Comparison of ENCODE assay signal across 8 mouse cellular contexts in the genomic region with DNA sequence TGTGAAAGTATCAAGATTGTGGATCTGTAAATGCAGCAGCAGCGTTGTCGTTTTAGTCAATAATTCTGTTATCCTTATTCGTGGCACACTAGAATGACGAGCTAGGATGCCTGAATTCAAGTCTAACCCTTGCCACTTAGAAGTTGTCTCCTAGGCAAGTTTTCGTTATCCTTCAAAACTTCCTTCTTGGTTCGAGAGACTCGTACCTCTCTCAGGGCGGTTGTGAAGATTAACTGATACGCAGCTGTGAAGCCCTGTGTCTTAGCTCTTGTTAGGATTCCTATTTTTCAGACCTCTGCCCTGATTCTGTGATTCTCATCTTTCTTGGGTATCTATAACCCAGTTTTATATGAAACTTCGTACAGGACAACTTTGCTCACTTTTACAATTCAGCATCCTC. TPM values are rescaled to one million over a fixed set of nuclear protein-coding genes. Genes with fewer than 3 reads are reported as not detected.
DNase-seq lines count a peak whose midpoint lies in the region; ATAC-seq and TF ChIP-seq lines count a peak whose summit lies in the region.

No protein-coding gene starts in this region.

- H3K4me2 ChIP-seq in kidney, postnatal 0 days (ENCODE audit: low read length), result peak overlapping the region; percentile 95
- 0 out of 2 replicates have a peak overlapping the region, but pooled peaks have one; percentile 0 for H3K4me2 ChIP-seq in embryonic facial prominence, embryonic 11.5 days (ENCODE audit: low read depth, low read length)
- peak overlapping the region; percentile 95 for H3K4me2 ChIP-seq in hindbrain, embryonic 16.5 days (ENCODE audit: low read length)
- H3K4me2 ChIP-seq in midbrain, embryonic 16.5 days (ENCODE audit: low read length), result peak overlapping the region; percentile 86

- no peaks in the 10 kb centered on the region for H3K9me3 ChIP-seq in kidney, postnatal 0 days (replicated peaks; ENCODE audit: low read length)
- no peaks in the 10 kb centered on the region for H3K9me3 ChIP-seq in embryonic facial prominence, embryonic 11.5 days (replicated peaks; ENCODE audit: control insufficient read depth, low read length)
- H3K9me3 ChIP-seq in hindbrain, embryonic 16.5 days (ENCODE audit: control insufficient read depth, low read length), result no peaks in the 10 kb centered on the region
- H3K9me3 ChIP-seq in midbrain, embryonic 16.5 days (replicated peaks; ENCODE audit: control insufficient read depth, low read length, poor library complexity, severe bottlenecking), result no peaks in the 10 kb centered on the region

- H3K27ac ChIP-seq in kidney, postnatal 0 days, result no peak overlapping the region
- H3K27ac ChIP-seq in embryonic facial prominence, embryonic 11.5 days (replicated peaks; ENCODE audit: low read depth, low read length), result no peak overlapping the region
- H3K27ac ChIP-seq in hindbrain, embryonic 16.5 days (ENCODE audit: low read depth, low read length), result no peak overlapping the region
- no peak overlapping the region for H3K27ac ChIP-seq in midbrain, embryonic 16.5 days (ENCODE audit: low read length)

- TF ChIP-seq CTCF in kidney, postnatal 0 days (IDR thresholded peaks at IDR 0.05; ENCODE audit: low read depth), result no peak

- no peak for ATAC-seq in kidney, postnatal 0 days (replicated peaks; ENCODE audit: low FRiP score, low read depth)
- no peak for ATAC-seq in embryonic facial prominence, embryonic 11.5 days (replicated peaks; ENCODE audit: insufficient number of reproducible peaks, low FRiP score, low TSS enrichment, low read depth)
- no peak for ATAC-seq in hindbrain, embryonic 16.5 days
- no peak for ATAC-seq in midbrain, embryonic 16.5 days

- H3K9ac ChIP-seq in kidney, postnatal 0 days (ENCODE audit: low read depth, low read length), result 0 out of 2 replicates have a peak overlapping the region, but pooled peaks have one; percentile 36
- H3K9ac ChIP-seq in embryonic facial prominence, embryonic 11.5 days (replicated peaks; ENCODE audit: low read length), result no peak overlapping the region
- H3K9ac ChIP-seq in hindbrain, embryonic 16.5 days (ENCODE audit: low read depth, low read length), result no peak overlapping the region
- H3K9ac ChIP-seq in midbrain, embryonic 16.5 days (ENCODE audit: low read depth, low read length), result no peak overlapping the region

- WGBS in kidney, postnatal 0 days, result 47% methylated on average over 10 of the region's 10 CpGs
- WGBS in embryonic facial prominence, embryonic 11.5 days, result 61% methylated on average over 10 of the region's 10 CpGs
- 69% methylated on average over 10 of the region's 10 CpGs for WGBS in hindbrain, embryonic 16.5 days
- 61% methylated on average over 10 of the region's 10 CpGs for whole genome bisulfite sequencing in midbrain, embryonic 16.5 days

- no peaks in the 10 kb centered on the region for H3K27me3 ChIP-seq in kidney, postnatal 0 days (ENCODE audit: insufficient read depth, low read length)
- H3K27me3 ChIP-seq in embryonic facial prominence, embryonic 11.5 days (ENCODE audit: control insufficient read depth, insufficient read depth, low read length), result no peaks in the 10 kb centered on the region
- no peaks in the 10 kb centered on the region for H3K27me3 ChIP-seq in hindbrain, embryonic 16.5 days (replicated peaks; ENCODE audit: control insufficient read depth, insufficient read depth, low read length)
- no peaks in the 10 kb centered on the region for H3K27me3 ChIP-seq in midbrain, embryonic 16.5 days (ENCODE audit: control insufficient read depth, insufficient read depth, low read depth, low read length)

- DNase-seq in kidney, postnatal 0 days (ENCODE audit: low spot score), result no peak
- DNase-seq in kidney, postnatal 10 days, result no peak
- no peak for DNase-seq in embryonic facial prominence, embryonic 11.5 days (ENCODE audit: low spot score)
- no peak for DNase-seq in gastrocnemius, postnatal 25 days
- DNase-seq in layer of hippocampus, postnatal 10 days (ENCODE audit: low spot score in 2 of 2), result no peak
- DNase-seq in thymus, postnatal 14 days, result no peak

- no peaks in the 10 kb centered on the region for H3K4me1 ChIP-seq in kidney, postnatal 0 days (replicated peaks; ENCODE audit: insufficient read depth, low read length)
- no peaks in the 10 kb centered on the region; the same call in 1 of the 2 replicates for H3K4me1 ChIP-seq in embryonic facial prominence, embryonic 11.5 days (ENCODE audit: control insufficient read depth, insufficient read depth, low read length)
- peaks cover 17% of the 10 kb centered on the region for H3K4me1 ChIP-seq in hindbrain, embryonic 16.5 days (ENCODE audit: control insufficient read depth, insufficient read depth, low read depth, low read length)
- H3K4me1 ChIP-seq in midbrain, embryonic 16.5 days (ENCODE audit: control insufficient read depth, insufficient read depth, low read length), result peaks cover 34% of the 10 kb centered on the region

- peak overlapping the region; percentile 77 for H3K4me3 ChIP-seq in kidney, postnatal 0 days (replicated peaks; ENCODE audit: low read depth, low read length)
- peak overlapping the region; percentile 86 for H3K4me3 ChIP-seq in embryonic facial prominence, embryonic 11.5 days (ENCODE audit: low read depth, low read length)
- H3K4me3 ChIP-seq in hindbrain, embryonic 16.5 days (ENCODE audit: low read length), result peak overlapping the region; percentile 70
- peak overlapping the region; percentile 77 for H3K4me3 ChIP-seq in midbrain, embryonic 16.5 days (ENCODE audit: low read depth, low read length)

- H3K36me3 ChIP-seq in kidney, postnatal 0 days (ENCODE audit: insufficient read depth, low read length), result peaks cover 5% of the 10 kb centered on the region; the same call in 1 of the 2 replicates
- no peaks in the 10 kb centered on the region for H3K36me3 ChIP-seq in embryonic facial prominence, embryonic 11.5 days (replicated peaks; ENCODE audit: control insufficient read depth, insufficient read depth, low read depth, low read length)
- H3K36me3 ChIP-seq in hindbrain, embryonic 16.5 days (ENCODE audit: control insufficient read depth, insufficient read depth, low read length), result 0 out of 2 replicates have a peak, but pooled peaks cover 6% of the 10 kb centered on the region
- no peaks in the 10 kb centered on the region for H3K36me3 ChIP-seq in midbrain, embryonic 16.5 days (ENCODE audit: control insufficient read depth, insufficient read depth, low read length)

RNA-seq across cellular contexts. Expression of a gene that starts 0.8 kb away (rescaled TPM):
- 22.4 and 24.5 TPM in 2 replicates for polyA plus RNA-seq in kidney, postnatal 0 days (2015; fragmentation: Nextera tagmentation; extraction: Ambion mirVana)
- 22.4 and 26.6 TPM in 2 replicates for polyA plus RNA-seq in embryonic facial prominence, embryonic 11.5 days (2014; fragmentation: Nextera tagmentation; extraction: Ambion mirVana)
- polyA plus RNA-seq in hindbrain, embryonic 16.5 days (2015; fragmentation: Nextera tagmentation; extraction: Ambion mirVana), result 36.7 and 37.1 TPM in 2 replicates
- 42.1 and 43.6 TPM in 2 replicates for polyA plus RNA-seq in midbrain, embryonic 16.5 days (2015; fragmentation: Nextera tagmentation; extraction: Ambion mirVana)
- 10 to 100 TPM; 16.0 to 16.2 TPM for total RNA-seq in gastrocnemius, postnatal 25 days (2021)
- total RNA-seq in layer of hippocampus, postnatal 10 days (2021), result 10 to 100 TPM; 48.1 to 54.4 TPM

RNA-seq across cellular contexts. Expression of a gene that starts 1.1 kb away (rescaled TPM):
- 79.9 and 92.8 TPM in 2 replicates for polyA plus RNA-seq in kidney, postnatal 0 days (2015; fragmentation: Nextera tagmentation; extraction: Ambion mirVana)
- polyA plus RNA-seq in embryonic facial prominence, embryonic 11.5 days (2014; fragmentation: Nextera tagmentation; extraction: Ambion mirVana), result 104 and 106 TPM in 2 replicates
- polyA plus RNA-seq in hindbrain, embryonic 16.5 days (2015; fragmentation: Nextera tagmentation; extraction: Ambion mirVana), result 65.8 and 71.4 TPM in 2 replicates
- 64.7 and 71.1 TPM in 2 replicates for polyA plus RNA-seq in midbrain, embryonic 16.5 days (2015; fragmentation: Nextera tagmentation; extraction: Ambion mirVana)
- total RNA-seq in gastrocnemius, postnatal 25 days (2021), result 10 to 100 TPM; 16.1 to 20.5 TPM
- 10 to 100 TPM; 27.1 to 29.2 TPM for total RNA-seq in layer of hippocampus, postnatal 10 days (2021)

Comparison
In these comparisons a context has a peak if more than half of its experiments do, and no peak if none do; other contexts are left out.
1. H3K4me2 ChIP-seq: peak in every context shown above with its lines; median percentile 95 in kidney, postnatal 0 days; 95 in hindbrain, embryonic 16.5 days; 86 in midbrain, embryonic 16.5 days; 0 in embryonic facial prominence, embryonic 11.5 days.